Mouse (Mus musculus) small intestine, adult 2 months (tissue): ENCODE results near the gene N4bp2.

Source experiments
- CTCF ChIP-seq: fragments of 200-500 bp; IDR thresholded peaks from 2 replicates; pipeline ENCODE4 v1.5.1; 2012; ENCODE audit warnings: low read depth, mild to moderate bottlenecking, control low read depth, inconsistent platforms, low read length, moderate library complexity, mixed read lengths; ENCODE audit not compliant: insufficient replicate concordance, insufficient read length; ENCODE audit errors: extremely low read depth
- POLR2A ChIP-seq: fragments of 200-500 bp; IDR thresholded peaks from 2 replicates; pipeline ENCODE4 v1.6.1; 2012; ENCODE audit warnings: low read depth, mild to moderate bottlenecking, control low read depth, inconsistent platforms, low read length, moderate library complexity

DNA sequence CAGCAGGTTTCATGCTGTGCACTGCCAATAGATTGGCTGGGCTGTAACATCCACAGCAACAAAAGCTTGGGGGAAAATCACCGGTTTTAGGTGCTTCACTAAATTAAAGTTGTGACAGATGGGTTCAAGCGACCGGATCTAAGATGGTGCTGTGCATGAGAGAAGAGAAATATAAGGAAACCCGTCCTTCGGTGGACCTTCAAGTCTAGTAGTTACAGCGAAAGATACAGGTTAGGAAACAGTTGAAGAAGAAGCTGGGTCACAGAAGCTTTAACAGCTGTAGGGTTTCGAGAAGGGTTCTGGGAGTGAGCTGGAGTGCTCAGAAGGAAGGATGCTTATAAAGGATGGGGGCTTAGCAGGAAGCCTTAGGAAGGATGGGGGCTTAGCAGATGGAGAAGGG is 101.2 kb downstream of the N4bp2 start:
- TF ChIP-seq CTCF, result no peak
- TF ChIP-seq POLR2A, result no peak
